Mouse (Mus musculus) ES-Bruce4 (cell line): ENCODE data around the gene Lrp6. TPM values are rescaled to one million over a fixed set of nuclear protein-coding genes. Genes with fewer than 3 reads are reported as not detected.
A peak's percentile ranks its signal among the peaks of the same experiment; 100 is the strongest.

Experiments used
- H3K27ac ChIP-seq: 2 replicates; pipeline ENCODE4 v1.5.1; 2012; ENCODE audit warnings: low read length, inconsistent platforms; ENCODE audit not compliant: insufficient read depth
- H3K27me3 ChIP-seq: 2 replicates; pipeline ENCODE4 v1.6.1; 2012; ENCODE audit warnings: mild to moderate bottlenecking, low read length, inconsistent platforms; ENCODE audit not compliant: control insufficient read depth, poor library complexity, insufficient read depth, severe bottlenecking
- H3K36me3 ChIP-seq: 2 replicates; pipeline ENCODE4 v1.6.1; 2012; ENCODE audit warnings: inconsistent platforms, mild to moderate bottlenecking, low read length, moderate library complexity; ENCODE audit not compliant: control insufficient read depth, poor library complexity, insufficient read depth, severe bottlenecking
- H3K4me1 ChIP-seq: one replicate; pipeline ENCODE4 v1.8.1; 2011; ENCODE audit warnings: low read length; ENCODE audit not compliant: control insufficient read depth, insufficient read depth
- H3K4me3 ChIP-seq: 2 replicates; pipeline ENCODE4 v1.5.1; 2011; ENCODE audit warnings: low read depth, mild to moderate bottlenecking, low read length
- H3K9ac ChIP-seq: 2 replicates; pipeline ENCODE4 v1.6.1; 2012; ENCODE audit warnings: low read depth, mild to moderate bottlenecking, inconsistent platforms; ENCODE audit not compliant: poor library complexity, severe bottlenecking
- H3K9me3 ChIP-seq: replicated peaks from 2 replicates; pipeline ENCODE4 v1.6.1; 2012; ENCODE audit warnings: mild to moderate bottlenecking, low read length, inconsistent platforms; ENCODE audit not compliant: control insufficient read depth, poor library complexity, insufficient read depth, severe bottlenecking
- CTCF ChIP-seq: IDR thresholded peaks from one replicate; pipeline ENCODE4 v1.8.1; 2011; ENCODE audit warnings: low read depth, low read length
- EP300 ChIP-seq: IDR thresholded peaks from 2 replicates; pipeline ENCODE4 v1.6.1; 2011; ENCODE audit warnings: low read depth, low read length; ENCODE audit not compliant: insufficient read depth
- POLR2A ChIP-seq: IDR thresholded peaks from one replicate; pipeline ENCODE4 v1.8.1; 2011; ENCODE audit warnings: low read length; ENCODE audit not compliant: insufficient read depth
- polyA plus RNA-seq: library from polyadenylated mRNA; stranded (reverse); fragments of >200 nt; gene quantifications from 2 replicates; pipeline ENCODE4 v1.2.4, GENCODE M21; 2011; ENCODE audit warnings: low read depth; ENCODE audit not compliant: missing spikeins, insufficient read depth, insufficient read length

The Lrp6 gene
- polyA plus RNA-seq, 1 experiment: 46.3 TPM

- Histone ChIP-seq H3K27ac (no peak overlapping the region), H3K9ac (no peak overlapping the region), H3K36me3 (no peaks in the 10 kb centered on the region), H3K4me3 (no peak overlapping the region), H3K4me1 (peaks cover 4% of the 10 kb centered on the region), H3K9me3 (no peaks in the 10 kb centered on the region), H3K27me3 (no peaks in the 10 kb centered on the region)
- no peak for TF ChIP-seq EP300
- no peak for TF ChIP-seq POLR2A
- TF ChIP-seq CTCF: no peak
Observed at GRCm38 (mm10) chr6:134582110-134582509, 15.3 kb upstream of the Lrp6 start.

- Histone ChIP-seq H3K4me3 (no peak overlapping the region), H3K9me3 (no peaks in the 10 kb centered on the region), H3K4me1 (peaks cover 4% of the 10 kb centered on the region), H3K27ac (peak overlapping the region; percentile 78), H3K9ac (no peak overlapping the region), H3K36me3 (no peaks in the 10 kb centered on the region), H3K27me3 (no peaks in the 10 kb centered on the region)
- TF ChIP-seq POLR2A: no peak
- TF ChIP-seq EP300: no peak
Observed at GRCm38 (mm10) chr6:134579506-134579905, 12.7 kb upstream of the Lrp6 start.

GRCm38 (mm10) chr6:134578039-134578438, 11.3 kb upstream of the Lrp6 start:
- TF ChIP-seq EP300 (0 out of 2 replicates have a peak, but pooled peaks have one; percentile 58), CTCF (no peak)
- Histone ChIP-seq H3K27me3 (no peaks in the 10 kb centered on the region), H3K27ac (no peak overlapping the region), H3K4me1 (peaks cover 4% of the 10 kb centered on the region), H3K9me3 (no peaks in the 10 kb centered on the region), H3K4me3 (no peak overlapping the region), H3K36me3 (no peaks in the 10 kb centered on the region), H3K9ac (no peak overlapping the region)

- H3K4me3 ChIP-seq: no peak overlapping the region
Observed at GRCm38 (mm10) chr6:134575288-134575741, 8.6 kb upstream of the Lrp6 start.

GRCm38 (mm10) chr6:134567986-134568556, 1.3 kb upstream of the Lrp6 start:
- H3K4me1 ChIP-seq: no peaks in the 10 kb centered on the region

More at GRCm38 (mm10) chr6:134575288-134575741, 8.6 kb upstream of the Lrp6 start:
- Histone ChIP-seq H3K9ac (no peak overlapping the region), H3K36me3 (no peaks in the 10 kb centered on the region), H3K4me1 (peaks cover 4% of the 10 kb centered on the region), H3K27me3 (no peaks in the 10 kb centered on the region), H3K27ac (no peak overlapping the region), H3K9me3 (no peaks in the 10 kb centered on the region)
- TF ChIP-seq CTCF (no peak), EP300 (no peak), POLR2A (no peak)

GRCm38 (mm10) chr6:134566248-134566817, 432 bp downstream of the Lrp6 start:
- no peaks in the 10 kb centered on the region for H3K4me1 ChIP-seq
- peak overlapping the region; percentile 87 for H3K4me3 ChIP-seq
- peak overlapping the region; percentile 100 for H3K9ac ChIP-seq
- H3K27me3 ChIP-seq: no peaks in the 10 kb centered on the region
- TF ChIP-seq CTCF (no peak), POLR2A (no peak), EP300 (no peak)
- no peaks in the 10 kb centered on the region for H3K36me3 ChIP-seq
- no peak overlapping the region; the same call in 1 of the 2 replicates for H3K27ac ChIP-seq
- H3K9me3 ChIP-seq: no peaks in the 10 kb centered on the region

More at GRCm38 (mm10) chr6:134567986-134568556, 1.3 kb upstream of the Lrp6 start:
- Histone ChIP-seq H3K4me3 (no peak overlapping the region), H3K9ac (no peak overlapping the region), H3K9me3 (no peaks in the 10 kb centered on the region), H3K27ac (no peak overlapping the region), H3K36me3 (no peaks in the 10 kb centered on the region), H3K27me3 (no peaks in the 10 kb centered on the region)
- TF ChIP-seq POLR2A (no peak), EP300 (no peak), CTCF (no peak)
